Mouse (Mus musculus): Measurements from ENCODE around the gene Pop4.

Pop4 gene

DNA sequence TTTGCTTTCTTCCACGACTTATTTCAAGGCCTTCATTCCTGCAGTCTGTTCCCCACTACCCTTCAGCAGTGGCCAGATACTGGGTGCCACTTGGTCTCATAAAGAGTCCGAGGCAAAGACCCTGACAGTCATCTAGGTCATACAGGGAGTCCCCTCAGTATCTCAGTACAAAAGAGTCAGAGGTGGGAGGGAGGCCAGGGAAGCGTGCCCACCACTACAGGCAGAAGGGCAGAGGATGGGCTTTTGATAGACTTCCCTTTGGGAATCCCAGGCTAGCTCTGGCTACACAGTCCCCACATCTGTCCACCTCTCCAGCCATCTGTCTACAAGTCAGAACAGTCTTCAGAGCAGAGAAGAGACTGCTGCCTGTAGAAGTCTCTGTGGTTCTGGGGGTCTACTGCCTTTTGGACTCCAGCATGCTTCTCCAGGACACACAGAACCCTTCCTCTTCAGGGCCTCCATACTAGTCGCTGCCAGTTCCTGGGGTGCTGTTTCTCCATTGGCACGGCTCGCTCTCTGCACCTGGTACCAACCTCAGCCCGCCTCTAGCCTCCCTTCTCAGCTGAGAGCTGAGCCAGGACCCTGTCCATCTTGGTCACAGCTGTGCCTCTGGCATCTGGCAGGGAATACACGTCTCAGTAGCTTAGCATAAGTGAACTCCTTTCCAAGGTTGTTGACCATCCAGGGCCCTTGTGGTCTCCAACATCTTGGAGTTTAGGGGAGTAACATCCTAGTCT is 52.4 kb downstream of the Pop4 start:
- peak; percentile 29 for DNase-seq

- DNase-seq, result peak; percentile 64
These were observed 53.6 kb downstream of the Pop4 start for GRCm38 (mm10) chr7:38217417-38218171.

DNA sequence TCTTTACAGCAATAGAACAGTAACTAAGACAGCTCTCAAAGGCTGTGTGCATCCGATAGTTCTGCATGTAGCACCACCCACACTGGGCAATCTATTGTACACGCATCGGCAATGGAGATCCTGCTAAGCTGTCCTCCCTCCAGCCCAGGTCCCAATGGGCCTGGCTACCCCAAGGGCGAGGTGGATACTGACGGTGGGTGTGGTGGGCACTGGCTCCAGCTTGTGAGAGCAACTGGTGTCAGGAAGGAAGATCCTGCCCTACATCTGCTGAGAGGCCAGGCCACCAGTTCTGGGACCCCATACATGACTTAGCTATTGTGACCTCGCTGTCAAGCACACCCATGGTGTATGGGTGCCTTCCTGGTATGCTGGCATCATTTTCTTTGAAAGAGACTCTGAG is 55.5 kb downstream of the Pop4 start:
- peak; percentile 21 for DNase-seq

DNA sequence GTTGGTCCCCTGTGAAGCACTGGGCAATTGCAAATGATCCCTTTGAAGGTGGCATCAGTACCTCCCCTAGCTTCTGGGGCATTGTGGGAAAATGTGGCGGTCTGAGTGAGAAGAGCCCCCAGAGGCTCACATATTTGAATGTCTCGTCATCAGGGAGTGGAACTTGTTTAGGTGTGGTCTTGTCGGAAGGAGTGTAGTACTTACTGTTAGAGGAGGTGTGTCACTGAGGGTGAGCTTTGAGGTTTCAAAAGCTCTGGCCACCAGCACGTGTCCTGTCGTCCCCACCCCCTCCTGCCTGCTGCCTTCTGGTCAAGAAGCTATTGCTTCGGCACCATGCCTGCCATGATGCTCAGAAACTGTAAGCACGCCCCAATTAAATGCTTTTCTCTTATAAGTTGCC is 55.9 kb downstream of the Pop4 start:
- no peak for DNase-seq

DNA sequence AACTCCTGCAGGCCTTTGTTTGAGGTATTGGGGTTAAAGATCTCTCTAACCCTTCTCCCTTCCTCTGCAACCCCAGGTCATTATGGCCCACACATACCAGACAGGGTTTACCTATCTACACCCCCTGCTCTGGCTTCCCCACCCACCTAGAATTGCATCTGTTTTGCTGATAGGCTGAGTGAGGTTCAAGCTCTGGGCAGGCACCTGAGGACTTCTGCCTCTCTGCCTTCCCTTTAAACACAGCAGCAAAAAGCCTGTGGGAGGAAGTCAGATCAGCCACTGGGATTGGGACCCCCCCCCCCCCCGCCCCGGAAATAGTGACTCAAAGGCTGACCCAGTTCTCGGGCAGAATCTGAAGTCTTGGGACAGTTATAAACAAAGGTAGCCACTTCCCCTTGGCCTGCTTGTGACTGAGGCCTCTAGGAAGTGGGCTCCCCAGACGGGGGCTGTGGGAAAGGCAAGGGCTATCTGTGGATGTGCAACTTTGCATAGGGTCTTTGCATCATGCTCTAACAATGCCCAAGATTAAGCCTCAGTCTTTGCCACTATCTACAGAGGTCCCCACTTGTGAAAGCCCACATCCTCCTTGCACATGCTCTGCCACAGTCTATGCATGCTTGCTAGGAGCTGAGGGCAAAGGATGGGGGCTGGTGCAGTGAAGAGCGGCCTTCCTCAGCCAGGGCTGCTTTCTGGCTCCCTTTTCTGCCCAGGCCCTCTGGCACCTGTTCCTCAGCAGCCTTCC is 56.6 kb downstream of the Pop4 start:
- DNase-seq, result no peak

DNA sequence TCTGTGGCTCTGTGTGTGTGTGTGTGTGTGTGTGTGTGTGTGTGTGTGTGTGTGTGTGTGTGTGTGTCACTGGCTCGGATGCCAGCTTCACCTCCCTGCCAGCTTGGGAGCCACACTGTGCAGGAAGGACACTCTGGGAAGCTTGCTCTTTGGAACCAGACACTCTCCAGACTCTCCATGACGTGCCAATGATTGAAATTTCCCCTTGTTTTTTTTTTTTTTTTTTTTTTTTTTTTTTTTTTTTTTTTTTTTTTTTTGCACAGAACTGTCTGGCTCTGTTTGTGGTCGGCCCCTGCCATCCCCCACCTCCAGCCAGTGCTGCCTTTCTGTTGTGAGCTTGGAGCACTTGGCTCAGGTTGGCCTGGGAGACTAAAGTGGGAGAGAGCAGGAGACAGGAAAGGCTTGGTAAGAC is 58.6 kb downstream of the Pop4 start:
- DNase-seq, result no peak

All from cerebellum, adult 9-10 months (tissue).